In genomic region chr1:151329601-151330000, GRCm38 (mm10) we compare ENCODE assay signal across 24 mouse cellular contexts. TPM values are rescaled to one million over a fixed set of nuclear protein-coding genes. Genes with fewer than 3 reads are reported as not detected.
DNase-seq lines count a peak whose midpoint lies in the region; ATAC-seq and TF ChIP-seq lines count a peak whose summit lies in the region.
"Had no signal": no experiment of that assay in that cellular context is flagged by ENCODE, and none has a peak within 500 bp of the region (broad histone marks: within the 10 kb centered on the region; RNA-seq: fewer than 3 reads in every experiment).

No protein-coding gene starts in this region.

- no peak for DNase-seq in heart, postnatal 4 days
- no peak for DNase-seq in kidney, postnatal 0 days (ENCODE audit: low spot score)
- no peak for DNase-seq in kidney, postnatal 14 days
- DNase-seq in A20 (ENCODE audit: low read depth, low spot score): peak; percentile 58
- DNase-seq: adrenal gland, adult 2 months; adrenal gland, postnatal 14 days; cerebellum, adult 11 months; cerebellum, adult 2 months; cerebellum, adult 9-11 months; cerebellum, postnatal 25 days; forebrain, postnatal 0 days; gastrocnemius, adult 2 months; gastrocnemius, postnatal 14 days; heart, adult 18-20 months had no signal

- no peak for ATAC-seq in heart, embryonic 13.5 days (ENCODE audit: extremely low read depth, insufficient number of reproducible peaks, low FRiP score, low TSS enrichment)
- no peak for ATAC-seq in kidney, postnatal 0 days (replicated peaks; ENCODE audit: low FRiP score, low read depth)
- ATAC-seq in hindbrain, embryonic 12.5 days (ENCODE audit: low FRiP score): no peak
- ATAC-seq: CD4-positive, CD25-positive, alpha-beta regulatory T cell, adult 4 months; forebrain, embryonic 14.5 days; forebrain, postnatal 0 days; hindbrain, postnatal 0 days; inflammation-experienced regulatory T-cells, adult 6 months had no signal

- no peaks in the 10 kb centered on the region for H3K27me3 ChIP-seq in heart, embryonic 13.5 days (replicated peaks)
- H3K27me3 ChIP-seq in kidney, postnatal 0 days (ENCODE audit: insufficient read depth, low read length): no peaks in the 10 kb centered on the region
- H3K27me3 ChIP-seq in hindbrain, embryonic 12.5 days: no peaks in the 10 kb centered on the region
- H3K27me3 ChIP-seq: embryonic facial prominence, embryonic 12.5 days; embryonic facial prominence, embryonic 15.5 days had no signal

- no peaks in the 10 kb centered on the region for H3K9me3 ChIP-seq in heart, embryonic 13.5 days
- H3K9me3 ChIP-seq in kidney, postnatal 0 days (replicated peaks; ENCODE audit: low read length): no peaks in the 10 kb centered on the region
- no peaks in the 10 kb centered on the region for H3K9me3 ChIP-seq in hindbrain, embryonic 12.5 days (replicated peaks)
- H3K9me3 ChIP-seq: embryonic facial prominence, embryonic 12.5 days; embryonic facial prominence, embryonic 15.5 days; hindbrain, embryonic 10.5 days had no signal

- H3K4me2 ChIP-seq in heart, embryonic 13.5 days: no peak overlapping the region
- H3K4me2 ChIP-seq in kidney, postnatal 0 days (ENCODE audit: low read length): no peak overlapping the region
- H3K4me2 ChIP-seq in hindbrain, embryonic 12.5 days (replicated peaks): no peak overlapping the region
- H3K4me2 ChIP-seq: embryonic facial prominence, embryonic 12.5 days; embryonic facial prominence, embryonic 15.5 days; hindbrain, embryonic 14.5 days had no signal

- no peaks in the 10 kb centered on the region for H3K36me3 ChIP-seq in heart, embryonic 13.5 days
- H3K36me3 ChIP-seq in kidney, postnatal 0 days (ENCODE audit: insufficient read depth, low read length): no peaks in the 10 kb centered on the region
- no peaks in the 10 kb centered on the region for H3K36me3 ChIP-seq in hindbrain, embryonic 12.5 days
- H3K36me3 ChIP-seq: embryonic facial prominence, embryonic 12.5 days; embryonic facial prominence, embryonic 15.5 days; hindbrain, embryonic 10.5 days had no signal

- 0 out of 2 replicates have a peak overlapping the region, but pooled peaks have one; percentile 12 for H3K27ac ChIP-seq in heart, embryonic 13.5 days (replicated peaks)
- H3K27ac ChIP-seq in kidney, postnatal 0 days: no peak overlapping the region
- H3K27ac ChIP-seq in hindbrain, embryonic 12.5 days: no peak overlapping the region
- H3K27ac ChIP-seq: embryonic facial prominence, embryonic 12.5 days; embryonic facial prominence, embryonic 15.5 days; gastrocnemius, adult 2 months; hindbrain, embryonic 10.5 days; hindbrain, embryonic 14.5 days; hindbrain, postnatal 0 days had no signal

- TF ChIP-seq CTCF in kidney, postnatal 0 days (IDR thresholded peaks at IDR 0.05; ENCODE audit: low read depth): peak; percentile 26; the same call in 1 of the 2 replicates

- H3K4me1 ChIP-seq in heart, embryonic 13.5 days: no peaks in the 10 kb centered on the region
- H3K4me1 ChIP-seq in kidney, postnatal 0 days (replicated peaks; ENCODE audit: insufficient read depth, low read length): no peaks in the 10 kb centered on the region
- H3K4me1 ChIP-seq in hindbrain, embryonic 12.5 days: no peaks in the 10 kb centered on the region
- H3K4me1 ChIP-seq: embryonic facial prominence, embryonic 12.5 days; embryonic facial prominence, embryonic 15.5 days; hindbrain, embryonic 10.5 days had no signal

- H3K9ac ChIP-seq in heart, embryonic 13.5 days: no peak overlapping the region
- no peak overlapping the region for H3K9ac ChIP-seq in kidney, postnatal 0 days (ENCODE audit: low read depth, low read length)
- no peak overlapping the region for H3K9ac ChIP-seq in hindbrain, embryonic 12.5 days
- H3K9ac ChIP-seq: embryonic facial prominence, embryonic 12.5 days; embryonic facial prominence, embryonic 15.5 days; forebrain, postnatal 0 days; hindbrain, embryonic 14.5 days had no signal

- H3K4me3 ChIP-seq in heart, embryonic 13.5 days: no peak overlapping the region
- no peak overlapping the region for H3K4me3 ChIP-seq in kidney, postnatal 0 days (replicated peaks; ENCODE audit: low read depth, low read length)
- H3K4me3 ChIP-seq in hindbrain, embryonic 12.5 days: no peak overlapping the region
- H3K4me3 ChIP-seq: embryonic facial prominence, embryonic 12.5 days; embryonic facial prominence, embryonic 15.5 days; gastrocnemius, adult 2 months; hindbrain, embryonic 10.5 days had no signal

- WGBS in heart, embryonic 13.5 days: 73% methylated on average over 7 of the region's 7 CpGs
- WGBS in kidney, postnatal 0 days: 60% methylated on average over 7 of the region's 7 CpGs
- 84% methylated on average over 7 of the region's 7 CpGs for WGBS in hindbrain, embryonic 12.5 days

RNA-seq across cellular contexts. Expression of gene Ivns1abp, which starts 14.7 kb away (rescaled TPM):
- 221 and 252 TPM in 2 replicates for polyA plus RNA-seq in heart, embryonic 13.5 days (2015; fragmentation: Nextera tagmentation; extraction: Ambion mirVana)
- total RNA-seq in heart, postnatal 4 days (2021): 100 to 1,000 TPM; 286 to 289 TPM
- 432 and 474 TPM in 2 replicates for polyA plus RNA-seq in kidney, postnatal 0 days (2015; fragmentation: Nextera tagmentation; extraction: Ambion mirVana)
- 325 and 337 TPM in 2 replicates for polyA plus RNA-seq in hindbrain, embryonic 12.5 days (2016; fragmentation: Nextera tagmentation; extraction: Ambion mirVana)
